Mouse (Mus musculus) kidney, postnatal 14 days (tissue): ENCODE results near the gene Hpse.

ENCODE experiments used
- DNase-seq: peaks from one replicate; pipeline ENCODE4 v3.0.0; 2022; ENCODE audit warnings: mixed read lengths

Gene Hpse

DNA sequence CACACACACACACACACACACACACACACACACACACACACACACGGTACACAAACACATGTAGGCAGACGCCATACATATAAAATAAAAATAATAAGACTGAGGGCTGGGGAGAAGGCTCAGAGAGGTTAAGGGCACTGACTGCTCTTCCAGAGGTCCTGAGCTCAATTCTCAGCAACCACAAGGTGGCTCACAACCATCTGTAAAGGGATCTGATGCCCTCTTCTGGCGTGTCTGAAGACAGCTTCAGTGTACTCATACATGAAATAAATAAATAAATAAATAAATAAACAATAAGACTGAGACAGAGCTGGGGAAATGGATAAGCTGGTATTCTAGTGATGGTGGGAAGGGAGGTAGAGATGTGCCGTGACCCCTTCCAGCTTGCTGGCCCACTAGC lies 33.9 kb downstream of the Hpse start:
- no peak for DNase-seq

DNA sequence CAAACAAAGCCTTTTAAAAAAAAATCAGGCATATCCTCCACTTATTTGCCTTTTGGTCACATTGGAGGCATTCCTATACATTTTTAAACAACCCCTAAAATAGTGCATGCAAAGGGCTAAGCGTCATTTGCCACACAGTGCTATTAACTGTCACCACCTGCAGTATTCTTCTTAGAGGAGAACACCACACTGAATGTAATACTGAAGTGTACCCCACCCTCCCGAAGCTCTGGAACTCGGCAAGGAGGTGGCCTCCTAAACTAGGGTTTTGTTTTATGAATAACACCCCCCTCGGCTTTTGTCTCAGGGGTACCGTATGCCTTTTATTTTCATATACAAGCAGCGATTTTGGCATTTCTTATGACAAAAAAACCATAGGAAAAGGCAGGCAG lies 39.0 kb downstream of the Hpse start:
- DNase-seq, result no peak

DNA sequence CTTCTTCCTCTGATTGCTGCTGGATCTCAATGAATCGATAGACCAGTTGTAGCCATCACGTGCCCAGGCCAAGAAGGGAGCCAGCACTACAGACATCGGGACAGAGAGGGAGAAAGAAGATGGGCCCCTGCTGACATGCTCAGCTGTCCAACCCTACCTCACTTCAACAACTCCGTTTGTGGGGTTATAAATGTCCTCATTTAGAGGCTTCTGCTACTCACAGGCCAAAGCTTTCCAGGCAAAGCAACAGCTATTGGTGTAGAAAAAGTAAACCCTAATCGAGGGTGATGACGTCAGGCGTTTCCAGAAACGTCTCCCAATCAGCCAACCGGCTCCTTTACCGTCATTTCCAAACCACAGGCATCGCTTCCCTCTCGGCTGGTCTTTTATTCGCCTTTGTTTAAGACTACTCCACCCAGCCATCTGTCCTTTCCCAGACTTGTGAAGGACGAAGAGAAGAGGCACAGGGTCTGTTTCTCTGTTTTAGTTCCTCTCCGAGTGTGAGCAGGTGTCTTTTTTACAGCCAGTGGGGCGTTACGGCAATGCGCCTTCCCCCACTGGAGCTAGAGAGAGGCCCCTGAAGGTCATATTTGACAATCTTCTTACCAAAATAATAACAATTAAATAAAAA lies 39.5 kb downstream of the Hpse start:
- DNase-seq, result no peak

DNA sequence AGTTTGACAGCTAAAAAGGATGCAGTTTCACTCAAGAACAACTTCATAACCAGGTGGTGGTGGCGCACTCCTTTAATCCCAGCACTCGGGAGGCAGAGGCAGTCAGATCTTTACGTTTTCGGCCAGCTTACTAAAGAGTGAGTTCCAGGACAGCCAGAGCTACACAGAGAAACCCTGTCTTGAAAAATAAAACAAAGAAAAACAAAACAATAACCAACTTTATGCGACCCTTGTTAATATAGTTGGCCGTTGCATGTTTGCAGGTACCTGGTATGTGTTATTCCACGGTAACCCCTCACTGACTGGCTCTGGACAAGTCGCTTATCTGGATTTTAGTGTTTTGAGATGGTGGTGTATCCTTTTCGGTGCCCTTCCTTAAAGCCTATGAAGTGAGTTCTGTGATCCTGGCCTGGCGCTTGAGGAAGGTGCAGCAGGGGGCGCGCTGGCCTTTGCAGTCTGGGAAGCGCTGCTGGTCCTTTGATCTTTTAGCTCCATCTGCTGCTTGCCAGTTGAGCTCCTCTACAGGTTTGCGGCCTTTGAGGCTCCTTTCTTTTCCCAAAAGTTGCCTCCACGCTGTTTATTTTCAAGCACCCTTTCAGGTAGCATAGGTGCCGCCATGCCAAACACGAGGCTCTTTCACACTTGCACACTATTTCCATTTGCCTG lies 44.7 kb downstream of the Hpse start, which contains the start of gene Coq2:
Gene Coq2 (minus strand): TSS at position 430 of the 666 bp plus-strand sequence.
- DNase-seq, result peak; percentile 92

DNA sequence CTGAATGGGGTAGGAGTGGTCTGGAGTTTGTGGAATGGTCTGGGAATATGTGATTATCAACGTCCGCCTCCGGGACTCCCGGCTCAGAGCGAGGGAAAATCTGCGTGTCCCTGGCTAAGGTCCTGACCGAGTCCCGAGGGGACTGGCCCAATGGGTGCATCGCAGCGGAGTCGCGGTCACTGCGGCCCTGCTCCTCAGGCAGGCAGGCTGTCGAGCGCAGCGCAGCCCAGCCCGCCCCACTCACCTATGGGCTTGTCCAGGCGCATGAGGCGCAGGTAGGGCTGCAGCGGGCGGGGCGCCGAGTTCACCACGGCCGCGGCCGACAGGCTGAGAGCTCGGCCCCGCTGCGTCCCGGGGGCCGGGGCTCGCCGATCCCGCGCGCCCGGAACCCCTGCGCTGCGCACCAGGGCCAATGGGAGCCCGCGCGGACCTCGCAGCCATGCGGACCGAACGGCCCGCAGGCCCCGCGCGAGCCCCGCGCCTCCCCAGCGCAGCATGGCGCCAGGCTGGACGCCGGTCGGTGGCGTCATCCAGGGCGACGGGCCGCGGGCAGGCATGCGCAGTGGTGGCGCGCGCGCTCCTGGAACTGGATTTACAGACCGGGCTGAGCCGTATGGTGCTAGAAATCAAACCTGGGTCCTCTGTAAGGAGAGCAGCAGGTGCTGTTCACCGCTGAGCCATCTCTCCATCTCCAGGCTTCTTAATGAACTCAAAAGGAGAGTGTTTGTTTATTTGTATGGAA lies 45.6 kb downstream of the Hpse start:
- peak; percentile 94 for DNase-seq

DNA sequence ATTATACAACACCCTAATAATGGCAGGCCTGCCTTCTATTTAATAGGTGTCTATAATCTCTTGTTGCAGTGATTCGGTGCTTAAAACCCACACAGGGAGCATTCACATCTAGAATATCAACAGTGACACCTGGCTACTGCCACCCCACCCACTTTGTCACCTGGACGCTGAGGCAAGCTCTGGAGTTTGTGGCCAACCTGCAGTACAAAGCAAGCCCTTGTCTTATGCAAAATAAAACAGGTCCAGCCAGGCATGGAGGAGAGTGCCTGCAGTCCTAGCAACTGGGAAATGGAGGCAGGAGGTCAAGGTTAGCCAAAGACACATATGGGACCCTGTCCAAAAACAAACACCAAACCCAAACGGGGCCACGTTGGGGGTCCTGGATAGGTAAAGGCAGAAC lies 47.1 kb downstream of the Hpse start:
- DNase-seq, result no peak

DNA sequence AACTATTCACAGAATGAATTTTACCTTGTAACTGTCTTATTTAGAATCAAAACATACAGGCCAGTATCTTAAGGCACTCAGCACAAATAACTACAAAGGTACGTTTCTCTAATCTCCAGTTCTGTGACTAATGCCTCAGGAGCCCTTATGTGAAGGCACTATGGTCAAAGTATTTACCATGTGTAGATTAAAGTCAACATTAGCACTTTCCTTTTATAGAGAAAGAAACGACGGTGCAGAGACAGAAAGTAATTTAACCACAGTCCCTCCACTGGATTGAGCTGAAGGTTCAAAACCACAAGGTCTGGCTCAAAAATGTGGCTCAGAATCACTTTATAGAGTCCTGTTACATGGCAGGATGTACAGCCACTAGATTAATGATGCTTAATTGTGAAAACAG lies 47.6 kb downstream of the Hpse start:
- no peak for DNase-seq

DNA sequence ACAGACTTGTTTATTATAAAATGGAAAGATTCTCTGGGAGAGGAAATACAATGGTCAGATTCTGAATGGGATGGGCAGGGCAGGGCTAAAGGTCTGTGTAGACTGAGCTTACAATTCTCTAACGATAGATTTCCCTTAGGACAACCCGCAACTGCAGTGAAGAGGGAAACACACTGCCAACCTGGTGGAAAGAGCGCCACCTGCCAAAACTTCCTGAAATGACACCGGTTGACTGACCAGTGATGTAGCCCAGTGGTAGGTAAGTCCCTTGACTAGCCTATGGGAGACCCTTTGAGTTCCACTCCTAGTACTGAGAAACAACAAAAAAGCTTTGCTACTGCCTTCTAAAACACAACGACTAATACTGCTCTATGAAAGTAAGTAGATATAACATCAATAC lies 48.1 kb downstream of the Hpse start:
- DNase-seq, result peak; percentile 50

DNA sequence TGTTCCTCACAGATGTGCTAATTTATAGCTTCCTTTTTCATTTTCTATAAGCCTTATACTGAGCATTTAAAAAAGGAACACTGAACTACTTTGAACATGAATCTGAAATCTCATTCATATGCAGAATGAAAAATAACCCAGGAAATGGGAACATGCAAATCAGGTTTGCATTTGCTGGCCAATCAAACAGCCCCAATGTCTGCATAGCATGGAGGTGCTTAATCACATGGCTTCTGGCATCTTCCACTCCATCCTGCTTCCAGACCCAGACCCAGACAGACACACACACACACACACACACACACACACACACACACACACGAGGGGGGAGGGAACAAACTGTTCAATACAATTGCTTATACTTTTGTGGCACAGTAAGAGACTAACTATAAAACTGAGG lies 52.6 kb downstream of the Hpse start:
- no peak for DNase-seq

DNA sequence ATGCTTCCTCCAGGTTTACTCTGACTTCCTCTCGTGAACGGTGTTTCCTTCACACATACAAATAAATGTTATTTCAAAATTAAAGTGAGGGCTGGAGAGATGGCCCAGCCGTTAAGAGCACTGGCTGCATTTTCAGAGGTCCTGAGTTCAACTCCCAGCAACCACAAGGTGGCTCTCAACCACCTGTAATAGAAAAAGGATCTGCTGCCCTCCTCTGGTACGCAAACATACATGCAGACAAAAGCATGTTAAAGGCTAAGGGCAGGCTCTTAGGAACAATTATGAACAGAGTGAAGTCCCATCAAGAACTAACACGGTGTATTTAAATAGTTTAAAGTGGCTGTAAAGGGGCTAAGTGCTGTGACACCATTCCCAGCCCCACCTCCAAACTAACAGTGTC lies 55.7 kb downstream of the Hpse start:
- DNase-seq, result peak; percentile 62

DNA sequence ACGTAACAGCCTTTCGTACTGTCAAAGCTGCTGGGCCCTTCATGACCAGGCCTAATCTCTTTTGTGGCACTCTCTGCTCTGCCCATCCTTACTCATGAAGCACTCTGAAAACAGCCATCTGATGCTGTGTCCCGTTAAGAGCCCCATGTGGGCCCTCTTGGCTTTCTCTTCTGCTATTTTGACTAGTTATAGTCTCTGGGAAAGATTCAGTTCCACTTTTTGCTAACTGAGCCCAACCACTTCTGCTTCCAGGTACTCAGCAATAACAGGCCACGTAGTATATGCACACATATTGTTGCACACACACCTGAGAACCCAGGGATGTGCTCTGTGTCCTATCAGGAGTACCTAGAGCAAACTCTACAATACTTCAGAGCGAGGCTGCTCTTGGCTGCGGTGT lies 56.5 kb downstream of the Hpse start:
- DNase-seq, result no peak

DNA sequence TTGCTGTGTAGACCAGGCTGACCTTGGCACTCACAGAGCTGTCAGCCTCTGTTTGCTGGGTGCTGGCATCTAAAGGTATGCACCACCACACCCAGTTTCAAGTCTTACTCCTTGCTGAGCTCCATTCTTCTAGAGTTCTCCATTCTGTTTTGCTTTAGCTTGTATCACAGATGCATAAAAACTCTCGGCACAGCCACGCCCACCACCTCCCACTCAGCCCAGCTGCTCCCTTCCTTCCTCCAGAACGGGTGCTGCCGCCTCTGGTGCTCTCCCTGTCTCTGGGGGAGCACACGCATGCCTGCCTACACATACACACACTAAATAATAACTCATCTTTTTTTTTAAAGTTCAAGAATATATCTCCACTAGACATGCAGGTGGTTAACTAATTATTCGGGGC lies 61.1 kb downstream of the Hpse start:
- no peak for DNase-seq

DNA sequence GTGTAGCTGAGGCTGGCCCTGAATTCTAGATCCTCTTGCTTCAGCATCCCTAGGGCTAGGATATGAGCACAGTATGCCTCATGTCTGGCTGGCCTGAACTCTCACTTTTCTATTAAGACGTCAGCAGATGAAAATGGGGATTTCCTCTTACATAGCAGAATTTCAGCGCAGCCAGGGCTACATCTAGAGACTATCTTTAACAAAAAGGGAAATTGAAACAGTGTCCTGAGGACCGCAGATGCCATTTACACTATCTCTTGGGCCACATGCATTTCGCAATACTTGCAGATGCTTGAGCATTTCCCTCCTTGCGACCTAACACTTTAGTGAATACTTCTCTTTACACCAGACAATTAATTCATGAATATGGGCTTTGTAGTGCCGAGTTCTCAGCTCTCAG lies 63.2 kb downstream of the Hpse start:
- DNase-seq, result no peak

DNA sequence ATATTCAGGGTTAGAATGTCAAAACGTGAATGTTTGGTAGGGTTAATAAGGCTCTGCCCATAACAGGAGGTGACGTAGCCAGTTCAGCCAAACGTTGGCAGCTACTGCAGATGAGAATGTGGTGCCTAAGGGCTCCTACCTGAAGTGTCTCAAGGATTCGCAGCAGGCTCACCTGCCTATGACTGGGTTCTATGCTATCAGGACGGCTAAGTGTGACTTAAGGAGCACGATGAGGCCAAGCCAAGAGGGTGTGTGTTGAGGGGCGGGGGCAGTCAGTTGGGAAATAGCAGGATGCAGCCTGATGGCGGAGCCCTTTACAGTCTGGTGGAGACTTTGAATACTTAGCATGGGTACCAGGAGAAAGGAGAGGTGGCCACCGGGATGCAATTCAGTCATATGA lies 67.2 kb downstream of the Hpse start:
- no peak for DNase-seq

DNA sequence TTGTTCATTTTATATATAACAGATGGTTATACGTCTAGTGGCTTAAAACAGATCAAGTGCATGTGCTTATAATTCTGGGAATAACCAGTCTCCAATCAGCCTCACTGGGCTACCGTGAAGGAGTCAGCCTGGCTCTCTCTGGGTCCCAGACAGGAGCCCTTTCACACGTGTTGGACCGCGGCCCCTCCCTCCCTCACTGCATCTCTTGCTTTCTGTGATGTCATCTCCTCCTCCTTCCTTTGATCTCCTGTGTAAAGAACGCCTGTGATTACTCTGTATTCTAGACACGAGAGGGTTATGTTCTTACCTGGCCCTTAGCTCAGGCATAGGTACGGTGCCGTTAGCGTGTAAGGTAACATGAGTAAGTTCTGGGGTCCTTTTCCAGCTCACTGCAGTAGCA lies 68.0 kb downstream of the Hpse start:
- no peak for DNase-seq

DNA sequence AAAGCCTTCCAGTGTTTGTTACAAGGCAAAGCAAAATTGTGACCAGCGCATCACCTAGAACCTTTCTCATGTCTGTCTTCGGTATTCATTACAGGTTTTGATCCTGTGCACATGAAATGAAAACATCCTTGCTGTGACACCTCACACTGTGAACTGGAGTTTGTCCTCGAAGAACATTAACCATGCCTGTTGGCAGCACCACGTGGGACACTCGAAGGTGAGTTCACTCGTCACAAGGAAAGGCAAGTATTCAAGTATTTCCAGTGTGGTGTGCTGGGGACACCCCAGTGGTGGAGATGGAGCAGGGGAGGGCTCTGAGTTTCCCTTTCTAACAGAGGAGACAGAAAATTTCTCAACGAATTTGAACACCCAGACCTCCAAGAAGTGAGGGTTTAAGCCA lies 68.5 kb downstream of the Hpse start:
- DNase-seq, result no peak

DNA sequence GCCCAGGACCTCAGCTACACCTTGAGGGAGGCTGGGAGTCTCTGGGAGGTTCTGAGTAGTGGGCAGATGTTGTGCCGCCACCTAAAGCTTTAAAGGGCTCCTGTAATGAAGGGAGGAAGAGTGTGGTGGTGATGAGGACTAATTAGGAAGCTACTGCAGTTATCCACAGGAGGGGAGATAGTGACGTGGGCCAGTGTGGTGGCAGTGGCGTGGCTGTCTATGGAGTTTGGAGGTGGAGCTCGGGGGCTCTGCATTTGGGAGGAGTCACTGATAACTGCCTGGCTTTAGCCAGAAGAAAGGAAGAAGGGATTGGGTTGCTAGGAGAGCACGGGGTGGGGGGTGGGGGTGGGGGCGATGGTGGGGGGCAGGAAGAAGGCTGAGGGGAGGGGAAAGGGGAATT lies 71.0 kb downstream of the Hpse start:
- no peak for DNase-seq

DNA sequence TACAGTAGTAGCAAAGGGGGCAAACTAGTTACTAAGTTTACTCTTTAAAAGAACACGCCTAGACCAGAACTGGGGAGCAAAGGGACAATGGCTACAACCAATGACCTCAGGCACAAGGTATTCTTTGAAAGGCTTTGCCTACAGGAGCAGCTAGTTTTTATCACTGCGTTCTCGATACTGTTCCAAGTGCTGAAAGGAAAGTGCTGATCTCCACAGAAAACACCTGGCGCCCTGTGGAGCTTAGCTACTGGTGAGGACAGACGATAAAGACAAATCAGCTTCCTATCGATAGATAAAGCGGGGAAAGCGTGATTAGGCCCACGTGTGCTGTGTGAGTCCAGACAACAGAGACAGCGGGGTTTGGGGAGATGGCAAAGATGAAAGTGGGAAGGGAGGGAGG lies 71.5 kb downstream of the Hpse start:
- DNase-seq, result no peak

DNA sequence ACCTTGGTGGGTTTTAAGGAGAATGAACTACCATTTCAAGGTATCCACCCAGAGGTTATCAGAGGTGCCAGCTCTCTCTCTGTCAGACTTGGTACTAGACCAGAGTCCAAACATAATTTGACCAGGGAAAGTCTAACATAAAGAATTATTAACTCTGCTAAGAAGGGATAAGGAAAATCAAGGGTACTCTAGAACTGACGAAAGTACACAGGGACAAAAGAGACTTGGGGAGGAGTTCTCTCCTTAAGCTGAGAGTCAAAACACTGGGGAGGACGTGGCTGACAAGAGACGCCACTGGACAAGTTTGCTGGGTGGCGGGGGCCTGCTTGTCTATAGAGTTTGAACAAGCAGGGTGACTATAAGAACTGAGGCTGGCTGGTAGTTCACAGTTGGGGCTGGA lies 73.0 kb downstream of the Hpse start:
- no peak for DNase-seq

DNA sequence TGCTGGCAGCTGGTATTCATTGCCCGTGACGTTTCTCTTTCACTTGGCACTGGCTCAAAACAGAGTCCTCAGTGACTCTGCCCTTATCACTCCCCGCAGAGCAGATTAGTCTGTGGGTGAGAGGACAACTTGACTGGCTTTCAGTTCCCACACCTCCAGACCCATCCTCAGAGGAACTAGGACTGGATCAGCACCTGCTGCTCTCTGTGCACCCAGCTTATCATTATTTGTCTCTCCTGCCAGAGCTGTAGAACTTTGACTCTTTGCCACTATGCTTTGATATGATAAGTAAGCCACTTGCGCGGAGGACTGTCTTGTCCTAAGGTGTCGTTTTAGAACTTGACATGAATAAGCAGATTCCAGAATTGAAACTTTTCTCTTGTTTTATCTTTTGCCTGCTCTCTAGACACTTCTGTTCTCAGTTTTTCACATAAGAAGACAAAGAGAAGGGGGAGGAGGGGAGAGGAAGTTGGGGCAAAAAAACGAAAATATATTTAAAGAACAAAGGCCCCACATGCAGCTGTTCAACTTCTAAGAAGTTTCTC lies 75.5 kb downstream of the Hpse start:
- peak; percentile 53 for DNase-seq

DNA sequence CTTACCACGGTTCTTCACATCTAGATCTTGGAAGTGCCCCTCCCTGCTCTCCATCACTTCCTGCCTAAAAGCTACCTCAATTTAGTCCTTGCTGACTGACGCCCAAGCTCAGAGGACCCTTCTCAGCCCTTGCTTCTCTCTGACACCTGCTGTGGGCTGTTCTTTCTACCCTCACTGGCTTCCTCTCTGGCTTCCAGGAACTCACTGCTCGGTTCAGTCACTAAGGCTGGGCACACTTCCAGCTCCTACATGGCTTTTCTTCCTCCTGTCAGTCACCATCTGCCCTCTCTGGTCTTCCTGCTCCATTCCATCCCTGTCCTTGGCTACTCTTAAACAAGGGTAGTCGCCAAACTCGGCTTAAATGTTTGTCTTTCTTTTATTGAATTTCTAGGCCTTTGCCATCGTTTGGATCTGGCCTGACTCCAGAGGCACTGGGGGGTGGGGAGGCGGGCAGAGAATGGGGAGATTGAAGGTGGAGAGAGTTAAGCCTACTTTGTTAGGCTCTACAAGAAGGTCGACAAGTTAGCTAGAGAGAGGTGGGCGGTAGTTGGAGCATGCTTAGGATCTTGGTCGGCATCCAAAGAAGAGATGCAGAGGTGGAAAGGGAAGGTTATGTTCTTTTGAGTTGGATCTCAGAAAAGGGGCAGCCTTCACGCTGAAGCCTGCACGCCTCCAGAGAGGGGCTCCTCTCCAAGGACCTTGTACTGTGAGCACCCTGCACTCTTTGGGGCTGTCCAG lies 76.1 kb downstream of the Hpse start:
- peak; percentile 41 for DNase-seq

DNA sequence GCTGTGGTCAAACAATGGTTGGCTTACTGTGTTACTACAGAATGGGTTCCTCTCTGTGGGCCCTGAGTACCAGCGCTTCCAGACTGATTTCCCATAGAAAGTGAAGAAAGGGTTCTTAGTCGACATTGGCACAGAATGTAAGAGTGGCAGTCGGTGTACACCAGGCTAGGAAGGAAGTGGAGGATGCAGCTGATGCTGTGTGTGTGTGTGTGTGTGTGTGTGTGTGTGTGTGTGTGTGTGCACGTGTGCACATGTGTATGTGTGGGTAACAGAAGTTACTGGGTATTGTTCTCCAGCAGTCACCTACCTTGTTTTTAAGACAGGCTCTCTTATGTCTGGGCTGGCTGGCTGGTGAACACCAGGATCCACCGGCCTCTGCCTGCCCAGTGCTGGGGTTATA lies 77.2 kb downstream of the Hpse start:
- DNase-seq, result no peak

DNA sequence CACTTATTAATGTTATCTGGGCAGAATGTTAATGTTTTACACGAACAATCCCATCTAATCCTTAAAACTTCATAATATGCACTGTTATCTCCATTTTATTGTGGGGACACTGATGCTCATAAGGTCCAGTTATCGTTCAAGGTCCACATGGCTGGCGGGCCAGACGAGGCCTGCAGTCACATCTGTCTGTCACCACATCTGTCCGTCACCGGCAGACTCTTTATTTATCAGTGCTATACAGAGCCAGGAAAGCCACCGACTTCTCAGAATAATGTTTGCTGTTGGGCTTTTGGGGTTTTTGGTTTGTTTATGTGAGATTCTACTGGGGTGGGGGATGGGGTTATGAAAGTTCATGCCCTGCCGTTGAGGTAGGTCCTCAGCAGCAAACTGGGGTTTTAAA lies 81.0 kb downstream of the Hpse start:
- no peak for DNase-seq
